Mouse (Mus musculus) cerebellum, adult 8-10 months (tissue): ENCODE results near the gene Syngr1.

Experiments used
- DNase-seq: peaks from one replicate; pipeline ENCODE4 v3.0.0; 2022

The Syngr1 gene

DNA sequence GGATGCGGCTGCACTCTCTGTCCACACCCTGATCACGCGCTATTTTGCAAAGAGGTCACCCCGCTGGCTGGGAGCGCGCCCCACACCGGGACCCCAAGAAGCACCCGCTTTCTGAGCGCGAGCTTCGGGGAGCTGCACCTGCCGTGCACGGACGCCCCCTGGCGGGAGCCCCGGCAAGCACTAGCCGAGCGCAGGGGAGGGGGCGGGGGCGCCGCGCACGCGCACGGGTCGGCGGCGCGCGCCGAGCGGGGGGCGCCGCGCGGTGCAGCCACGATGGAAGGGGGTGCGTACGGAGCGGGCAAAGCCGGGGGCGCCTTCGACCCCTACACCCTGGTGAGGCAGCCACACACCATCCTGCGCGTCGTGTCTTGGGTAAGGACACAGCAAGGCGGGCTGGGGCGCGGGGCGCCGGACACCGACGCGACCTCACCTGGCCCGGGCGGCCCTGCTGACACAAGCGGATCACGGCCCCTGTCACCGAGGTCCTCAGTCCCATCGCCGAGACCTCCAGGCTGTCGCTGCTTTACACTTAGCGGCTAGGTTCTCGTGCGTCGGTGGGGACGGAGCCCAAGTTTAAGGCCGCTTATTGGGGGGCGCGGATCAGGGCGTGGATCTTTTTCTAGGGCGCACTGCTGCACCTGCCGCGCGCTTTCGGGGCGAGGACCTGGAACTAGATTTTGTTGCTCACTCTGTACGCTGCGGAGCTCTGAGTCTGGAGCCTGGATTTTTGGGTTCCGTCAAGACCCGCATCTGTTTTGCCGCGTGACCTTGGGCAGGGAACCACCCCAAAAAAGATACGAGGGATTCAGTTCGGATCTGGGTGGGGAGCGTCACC, at the start of gene Syngr1, which contains the start of gene Rpl3:
TSS of gene Syngr1 (plus strand) at position 214 of the 835 bp plus-strand sequence.
TSS of gene Rpl3 (minus strand) at position 748 of the 835 bp plus-strand sequence.
- DNase-seq: peak; percentile 89

DNA sequence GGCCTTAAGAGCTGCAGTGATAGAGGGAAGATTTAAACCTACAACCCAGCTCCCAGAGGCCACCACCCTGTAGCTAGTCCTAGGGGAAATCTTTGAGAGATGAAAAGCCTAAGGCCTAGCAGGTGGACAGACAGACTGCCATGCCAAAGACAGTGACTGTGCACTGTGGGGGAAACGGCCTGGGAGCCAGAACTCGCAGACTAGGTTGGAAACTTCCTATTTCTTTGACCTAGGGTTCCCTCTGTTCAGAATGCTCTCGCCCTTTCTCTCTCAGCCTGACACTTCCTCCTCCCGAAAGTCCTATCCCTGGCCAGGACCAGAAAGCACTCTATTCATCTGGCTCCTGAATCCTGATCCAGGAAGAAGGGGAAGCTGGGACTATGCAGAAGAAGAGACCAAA, 49.0 kb upstream of the Syngr1 start:
- no peak for DNase-seq

DNA sequence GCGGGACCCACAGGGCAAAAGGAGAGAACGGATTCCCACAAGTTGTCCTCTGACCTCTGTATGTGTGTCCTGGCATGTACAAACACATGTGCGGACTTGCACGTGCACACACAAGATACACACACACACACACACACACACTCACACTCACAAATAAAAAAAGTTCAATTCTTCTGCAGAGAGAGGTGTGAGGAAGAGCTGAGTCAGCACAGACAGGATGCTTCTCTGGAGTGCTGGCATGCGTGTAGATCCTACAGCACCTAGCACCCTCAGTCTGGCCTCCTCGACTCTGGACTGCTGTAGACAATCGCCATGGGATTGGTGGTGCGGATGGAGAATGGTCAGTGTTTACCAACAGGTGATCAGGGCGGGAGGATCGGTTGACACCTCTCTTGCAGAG, 46.9 kb upstream of the Syngr1 start:
- no peak for DNase-seq

DNA sequence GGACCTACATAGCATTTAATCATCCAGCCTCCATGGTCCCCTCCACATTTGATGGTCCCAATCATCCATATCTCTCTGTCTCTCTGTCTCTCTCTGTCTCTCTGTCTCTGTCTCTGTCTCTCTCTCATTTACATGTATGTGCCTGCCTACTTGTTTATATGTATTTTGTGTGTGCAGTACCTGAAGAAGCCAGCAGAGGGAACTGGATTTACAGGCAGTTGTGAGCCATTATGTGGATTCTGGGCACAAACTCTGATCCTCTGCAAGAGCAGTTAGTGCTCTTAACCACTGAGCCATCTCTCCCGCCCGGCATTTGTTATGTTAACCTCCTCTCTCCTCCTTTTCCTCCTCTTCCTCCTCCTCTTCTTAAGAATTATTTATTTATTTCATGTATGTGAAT, 45.4 kb upstream of the Syngr1 start:
- no peak for DNase-seq

DNA sequence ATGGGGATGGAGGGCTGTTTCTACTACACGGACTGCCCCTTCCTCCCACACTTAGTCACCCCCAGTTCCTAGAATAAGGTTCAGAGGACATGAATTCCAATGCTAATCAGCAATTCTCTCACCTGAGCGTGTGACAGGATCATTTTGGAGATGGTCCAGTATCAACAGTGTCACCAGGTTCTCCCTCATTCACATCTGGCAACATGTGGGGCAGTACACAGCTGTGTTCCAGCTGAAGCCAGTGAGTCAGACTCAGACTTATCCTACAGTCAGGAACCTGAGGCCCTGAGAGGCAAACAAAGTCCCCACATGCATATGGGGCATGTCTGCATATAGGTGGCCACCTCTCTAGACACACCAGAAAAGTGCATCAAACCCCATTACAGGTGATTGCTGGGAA, 43.9 kb upstream of the Syngr1 start:
- DNase-seq: no peak

DNA sequence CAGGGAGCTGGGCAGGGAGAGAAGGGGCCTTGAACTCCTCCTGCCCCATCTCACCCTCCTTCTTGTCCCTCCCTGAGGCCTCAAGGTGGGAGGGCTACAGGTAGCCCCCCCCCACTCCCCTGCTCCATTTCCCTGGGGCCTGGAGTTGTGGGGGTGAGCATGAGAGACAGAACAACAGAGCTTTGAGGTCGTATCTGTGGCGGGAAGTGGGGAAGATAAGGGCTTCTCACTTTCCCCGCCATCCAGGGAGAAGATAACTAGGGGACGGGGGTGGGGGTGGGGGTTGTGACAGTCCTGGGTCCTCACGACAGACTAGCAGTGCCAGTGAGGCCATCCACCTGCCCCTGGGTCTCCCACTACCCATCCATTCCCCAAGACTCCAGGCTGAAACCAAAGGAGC, 43.2 kb upstream of the Syngr1 start:
- no peak for DNase-seq

DNA sequence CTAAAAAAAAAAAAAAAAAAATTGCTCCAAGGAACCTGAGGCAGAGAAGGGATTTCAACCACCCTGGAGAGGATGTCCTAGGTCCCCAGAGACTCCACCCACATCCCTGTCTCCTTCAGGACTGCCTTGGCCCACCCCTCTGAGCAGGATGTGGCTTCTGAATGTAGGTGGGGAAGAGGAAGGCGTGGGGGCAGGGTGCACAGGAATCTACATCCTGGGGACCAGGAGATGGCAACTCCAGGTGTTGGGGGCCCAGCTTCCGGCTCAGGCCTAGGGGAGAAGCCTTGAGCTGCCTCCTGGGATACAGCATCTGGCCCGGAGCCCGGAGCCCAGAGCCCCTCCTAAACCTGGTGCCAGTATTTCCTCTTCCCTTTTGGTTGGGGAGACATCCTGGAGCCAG, 41.0 kb upstream of the Syngr1 start:
- no peak for DNase-seq

DNA sequence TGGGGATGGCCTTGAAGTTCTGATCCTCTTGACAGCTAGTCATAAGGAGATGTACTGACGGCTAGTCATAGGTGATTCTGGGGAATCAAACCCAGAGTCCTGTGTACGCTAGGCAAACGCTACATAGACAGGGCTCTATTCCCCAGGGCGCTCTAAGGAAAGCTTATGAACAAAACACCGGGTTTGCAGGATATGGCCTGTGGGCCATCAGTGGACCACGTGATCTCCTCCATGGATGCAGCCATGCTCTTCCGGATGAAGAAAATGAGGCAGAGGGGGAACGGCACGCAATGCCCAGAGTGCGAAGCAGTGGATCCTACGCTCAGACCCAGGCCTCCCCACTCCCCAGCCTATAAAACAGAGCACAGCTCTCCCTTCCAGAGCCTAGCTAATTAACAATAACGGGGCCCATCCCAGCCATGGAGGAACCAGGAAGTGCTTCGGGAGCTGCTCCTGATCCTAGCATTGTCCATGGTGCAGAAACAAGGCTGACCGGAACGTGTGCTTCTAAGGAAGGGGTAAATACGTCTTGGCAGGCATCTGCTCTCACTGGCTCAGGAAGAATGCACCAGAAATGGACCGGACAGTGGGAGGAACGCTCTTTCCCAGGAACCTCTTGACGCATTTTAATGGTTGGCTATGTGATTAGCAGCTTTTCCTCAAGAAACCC, 39.9 kb upstream of the Syngr1 start:
- DNase-seq: no peak

DNA sequence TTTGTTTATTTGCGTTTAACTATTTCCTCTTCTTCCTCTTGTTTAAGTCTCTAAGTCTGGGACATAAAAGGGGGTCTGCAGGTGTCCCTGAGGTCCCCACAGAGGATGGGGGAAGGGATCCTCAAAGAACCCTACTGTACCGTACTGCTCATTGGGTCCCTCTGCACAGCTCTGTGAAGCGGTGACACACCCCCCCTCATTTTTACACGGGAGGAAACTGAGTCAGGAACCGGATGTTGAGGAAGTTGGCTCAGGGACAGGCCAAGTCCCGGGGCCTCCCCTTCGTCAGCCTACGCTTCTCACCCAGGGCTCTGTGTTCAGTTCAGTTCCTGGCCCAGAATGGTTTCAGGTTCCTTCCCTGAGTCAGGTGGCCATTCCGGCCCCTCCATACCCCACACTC, 39.4 kb upstream of the Syngr1 start:
- DNase-seq: no peak

DNA sequence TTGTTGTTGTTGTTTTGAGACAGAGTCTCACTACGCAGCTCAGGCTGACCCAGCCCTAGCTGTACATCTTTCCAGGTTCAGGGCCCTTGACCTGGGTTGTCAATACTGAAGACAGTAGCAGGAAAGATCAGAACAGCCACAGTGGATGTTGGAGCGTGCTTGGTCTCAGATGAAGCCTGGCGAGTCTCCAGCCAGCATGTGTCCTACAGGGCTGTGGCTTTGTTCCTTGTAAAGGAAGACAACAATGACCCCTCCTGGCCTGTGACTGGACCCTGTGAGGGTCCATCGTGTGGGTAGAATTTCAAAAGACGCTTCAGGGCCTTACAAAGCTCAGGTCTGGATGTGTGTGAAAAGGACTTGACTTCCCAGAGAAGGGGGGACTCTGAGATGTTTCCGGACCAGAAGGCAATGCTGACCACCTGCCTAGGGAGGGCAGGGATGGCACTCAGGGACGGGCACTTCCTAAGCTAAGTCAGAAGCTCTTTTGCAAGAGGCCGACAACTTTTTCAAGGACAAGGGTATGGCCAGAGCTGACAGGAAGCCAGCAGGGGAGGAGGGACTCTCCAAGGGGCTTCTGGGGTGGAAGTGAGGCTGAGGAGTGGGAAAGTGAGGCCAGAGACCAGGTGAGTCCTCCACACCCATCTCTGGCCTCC, 37.6 kb upstream of the Syngr1 start:
- DNase-seq: no peak

DNA sequence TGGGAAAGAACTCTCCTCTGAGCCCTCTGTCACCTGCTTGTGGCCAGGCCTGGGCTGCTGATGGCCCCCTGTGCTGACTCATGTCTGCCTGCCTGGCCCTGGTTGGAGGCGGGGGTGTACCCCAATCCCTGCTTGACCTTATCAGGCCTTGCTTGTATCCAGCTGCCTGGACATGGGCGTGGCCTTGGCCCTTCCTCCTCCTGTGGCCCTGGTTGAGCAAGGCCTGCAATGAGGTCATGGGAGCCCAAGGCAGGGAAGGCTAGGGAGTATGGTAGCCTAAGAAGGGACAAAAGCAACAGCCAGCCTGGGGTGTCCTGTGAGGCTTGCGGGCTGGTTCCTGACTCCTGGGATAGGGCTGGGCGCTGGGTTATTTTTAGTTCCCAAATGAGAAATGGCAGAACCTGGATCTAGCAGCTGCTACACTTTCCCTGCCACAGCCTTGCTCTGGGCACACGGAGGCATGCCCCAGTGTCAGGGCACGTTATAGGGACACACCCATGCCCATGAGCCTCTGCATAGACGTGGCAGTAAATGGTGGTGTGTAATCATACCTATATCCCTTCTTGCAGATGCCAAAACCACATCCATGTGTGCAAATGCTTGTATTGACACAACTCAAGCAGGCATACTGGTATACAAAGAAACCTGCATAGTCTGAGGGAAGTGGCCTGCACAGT, 37.0 kb upstream of the Syngr1 start:
- DNase-seq: no peak

DNA sequence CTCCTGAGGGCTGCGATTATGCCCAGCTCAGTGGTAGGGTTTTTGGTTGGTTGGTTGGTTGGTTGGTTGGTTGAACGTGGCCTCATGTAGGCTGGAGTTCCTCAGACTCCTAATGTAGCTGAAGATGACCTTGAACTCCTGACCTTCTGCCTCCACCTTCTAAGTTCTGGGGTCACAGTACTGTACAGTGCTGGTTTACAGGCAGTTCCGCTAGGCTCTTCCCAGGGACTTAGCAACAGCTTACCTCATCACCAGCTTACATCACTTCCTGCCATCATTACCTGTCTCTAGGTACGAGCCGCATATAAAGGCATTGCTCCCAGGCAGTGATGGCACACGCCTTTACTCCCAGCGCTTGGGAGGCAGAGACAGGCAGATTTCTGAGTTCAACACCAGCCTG, 33.0 kb upstream of the Syngr1 start:
- no peak for DNase-seq

DNA sequence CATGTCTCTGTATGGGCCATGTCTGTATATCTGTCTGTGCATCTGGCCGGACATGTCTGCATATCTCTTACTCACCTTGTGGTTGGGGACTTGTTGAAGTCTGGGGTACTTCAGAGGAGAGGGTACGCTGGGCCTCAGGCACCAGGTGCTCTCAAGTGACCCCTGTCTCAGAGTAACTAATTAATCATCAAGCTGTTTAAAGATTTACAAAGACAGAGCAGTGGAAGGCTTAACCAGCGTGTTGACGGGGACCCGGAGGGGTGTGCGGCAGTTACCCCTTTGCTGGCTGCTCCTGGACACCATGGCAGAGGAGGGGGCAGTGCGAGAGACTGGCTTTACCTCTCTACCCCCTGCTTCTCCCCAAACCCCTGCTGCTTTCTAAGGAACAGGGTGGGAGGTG, 31.5 kb upstream of the Syngr1 start:
- DNase-seq: no peak

DNA sequence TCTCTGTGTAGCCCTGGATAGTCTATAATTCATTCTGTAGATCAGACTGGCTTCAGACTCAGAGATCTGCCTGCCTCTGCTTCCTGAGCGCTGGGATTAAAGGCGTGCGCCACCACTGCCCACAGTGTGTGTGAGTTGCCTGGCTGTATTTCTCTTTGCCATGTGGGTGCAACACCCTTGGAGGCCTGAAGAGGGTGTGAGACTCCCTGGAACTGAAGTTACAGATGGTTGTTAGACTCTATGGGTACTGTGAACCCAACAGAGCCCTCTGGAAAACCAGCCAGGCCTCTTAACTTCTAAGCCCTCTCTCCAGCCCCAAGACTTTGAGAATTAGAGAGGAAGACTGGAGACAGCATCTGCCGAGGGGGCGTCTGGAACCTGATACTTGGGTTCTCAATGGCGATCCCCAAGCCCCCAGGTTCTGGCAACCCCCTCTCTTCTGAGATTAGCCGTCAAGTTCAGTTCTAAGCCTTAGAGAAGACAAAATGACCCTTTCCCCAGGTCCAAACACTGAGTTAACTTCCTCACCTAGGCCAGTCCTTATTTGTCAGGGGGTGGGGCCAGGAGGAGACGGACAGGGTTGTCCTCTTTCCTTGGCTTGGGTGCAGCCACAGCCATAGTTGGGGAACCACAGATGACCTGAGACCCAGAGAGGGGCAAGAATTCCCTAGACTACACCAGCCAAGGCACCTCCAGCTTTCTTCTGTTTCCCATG, 30.6 kb upstream of the Syngr1 start:
- DNase-seq: no peak

DNA sequence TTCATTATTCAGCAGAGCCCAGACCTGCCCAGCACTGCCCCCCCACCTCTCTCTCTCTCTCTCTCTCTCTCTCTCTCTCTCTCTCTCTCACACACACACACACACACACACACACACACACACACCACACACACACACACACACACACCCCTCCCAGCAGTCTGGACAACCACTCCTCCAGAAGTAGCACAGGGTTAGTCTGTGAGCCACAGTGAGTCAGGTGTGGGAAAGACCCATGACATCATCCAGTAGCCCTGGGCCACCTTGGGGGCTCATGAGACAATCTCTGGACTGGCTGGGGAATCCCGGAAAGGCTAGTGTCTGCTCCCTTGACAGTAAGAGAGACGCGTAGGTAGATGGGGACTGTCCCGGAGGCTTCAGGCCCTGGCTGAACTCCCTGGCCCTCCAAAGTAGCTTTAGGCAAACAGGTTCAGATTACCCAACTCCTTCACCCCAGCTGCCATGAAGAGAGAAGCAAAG, 30.0 kb upstream of the Syngr1 start:
- DNase-seq: no peak

DNA sequence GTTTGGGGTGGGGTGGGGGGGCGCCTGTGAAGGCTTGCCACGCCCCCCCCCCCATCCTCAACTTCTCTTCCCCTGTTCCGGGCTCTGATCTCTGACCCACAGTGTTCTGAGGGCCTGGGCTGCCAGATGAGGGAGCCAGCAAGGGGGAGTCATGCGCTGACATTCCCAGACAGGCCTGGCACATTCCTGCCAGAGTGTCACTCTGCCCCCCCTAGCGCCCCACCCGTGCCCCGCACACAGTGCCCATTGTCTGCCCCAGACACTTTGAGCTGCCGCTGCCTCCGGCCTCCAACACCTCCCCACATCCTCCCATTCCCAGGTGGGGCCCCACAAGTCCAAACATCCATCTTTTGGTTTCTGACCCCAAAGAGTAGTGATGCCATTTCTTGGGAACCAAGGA, 28.8 kb upstream of the Syngr1 start:
- no peak for DNase-seq

DNA sequence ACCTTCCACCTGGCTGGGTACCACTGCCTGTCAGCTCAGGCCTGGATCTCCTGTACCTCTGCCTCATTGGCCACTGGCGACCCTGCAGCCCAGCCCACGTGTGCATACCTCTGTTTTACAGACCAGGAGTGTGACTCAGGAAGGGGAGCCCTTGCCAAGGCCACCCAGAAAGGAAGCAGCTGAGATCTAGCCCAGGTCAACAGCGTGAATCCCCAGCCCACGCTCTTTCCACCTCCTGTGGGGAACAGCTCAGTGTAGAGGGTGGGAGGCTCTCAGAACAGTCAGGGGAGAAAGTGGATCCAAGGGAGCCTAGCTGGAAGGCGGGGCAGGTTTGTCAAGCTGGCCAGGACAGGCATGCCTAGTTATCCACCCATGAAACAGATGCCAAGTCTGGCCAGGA, 28.3 kb upstream of the Syngr1 start:
- no peak for DNase-seq

DNA sequence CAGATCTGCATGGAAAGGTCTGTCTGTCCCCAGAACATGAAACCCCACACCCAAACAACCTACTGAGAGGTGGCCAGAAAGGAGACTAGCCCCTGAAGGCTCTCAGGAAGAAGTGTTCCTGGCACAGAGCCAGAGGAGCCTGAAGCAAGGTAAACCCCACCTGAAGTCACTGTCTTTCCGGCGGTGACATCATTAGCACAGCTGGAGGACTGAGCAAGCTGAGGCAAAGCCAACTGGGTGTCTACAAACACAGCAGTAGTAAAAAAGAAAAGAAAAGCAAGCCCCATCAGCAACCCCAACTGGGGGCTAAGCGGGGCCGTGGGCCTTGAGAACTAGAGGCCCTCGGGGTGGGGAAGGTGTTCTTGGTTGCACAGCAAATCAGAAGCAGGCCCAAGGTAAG, 26.2 kb upstream of the Syngr1 start:
- DNase-seq: no peak

DNA sequence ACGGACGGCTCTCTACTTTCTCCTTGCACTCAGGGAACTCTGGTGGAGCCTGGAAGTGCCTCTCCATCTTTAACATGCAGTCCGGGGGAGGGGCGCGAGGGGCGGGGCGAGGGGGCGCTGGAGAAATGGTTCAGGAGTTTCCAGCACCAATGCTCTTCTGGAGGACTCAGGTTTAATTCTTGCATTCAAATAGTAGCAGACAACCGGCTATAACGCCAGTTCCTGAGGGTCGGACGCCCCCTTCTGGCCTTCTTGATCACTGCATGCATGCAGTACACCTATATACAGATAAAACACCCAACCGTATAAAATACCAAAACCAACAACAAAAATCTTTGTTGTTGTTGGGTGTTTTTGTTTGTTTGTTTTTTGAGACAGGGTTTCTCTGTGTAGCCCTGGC, 25.7 kb upstream of the Syngr1 start:
- no peak for DNase-seq

DNA sequence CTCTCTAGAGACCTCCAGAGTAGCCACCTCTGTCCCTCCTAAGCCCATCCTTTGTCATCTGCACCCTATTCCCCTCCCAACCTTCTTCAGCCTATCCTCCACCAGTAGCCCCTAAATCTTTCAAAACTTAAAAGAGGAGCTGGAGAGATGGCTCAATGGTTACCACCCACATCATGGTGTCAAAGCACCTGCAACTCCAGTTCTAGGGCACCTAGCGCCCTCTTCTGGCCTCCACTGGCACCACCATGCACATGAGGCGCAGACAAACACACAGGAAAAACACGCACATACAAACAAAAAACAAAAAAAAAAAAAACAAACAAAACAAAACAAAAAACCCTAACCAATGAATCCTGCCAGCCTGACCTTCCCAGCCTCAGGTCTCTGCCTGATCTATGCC, 24.6 kb upstream of the Syngr1 start:
- no peak for DNase-seq

DNA sequence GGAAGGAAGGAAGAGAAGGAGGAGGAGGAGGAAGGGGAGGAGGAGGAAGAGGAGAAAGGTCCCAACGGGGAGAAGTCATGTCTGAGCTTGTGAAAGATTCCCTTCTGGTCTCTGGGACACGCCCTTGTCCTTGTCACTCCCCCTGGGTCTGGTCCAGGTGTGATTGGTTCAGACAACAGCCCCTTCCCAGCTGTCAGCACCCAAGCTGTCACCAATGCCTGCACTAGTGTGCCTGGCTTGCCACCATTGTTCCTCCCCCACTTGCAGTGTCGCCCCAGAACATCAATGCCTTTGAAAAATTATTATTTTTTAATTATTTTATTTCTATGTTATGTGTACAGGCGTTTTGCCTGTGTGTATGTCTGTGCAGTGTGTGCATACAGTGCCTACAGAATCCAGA, 22.0 kb upstream of the Syngr1 start:
- no peak for DNase-seq

DNA sequence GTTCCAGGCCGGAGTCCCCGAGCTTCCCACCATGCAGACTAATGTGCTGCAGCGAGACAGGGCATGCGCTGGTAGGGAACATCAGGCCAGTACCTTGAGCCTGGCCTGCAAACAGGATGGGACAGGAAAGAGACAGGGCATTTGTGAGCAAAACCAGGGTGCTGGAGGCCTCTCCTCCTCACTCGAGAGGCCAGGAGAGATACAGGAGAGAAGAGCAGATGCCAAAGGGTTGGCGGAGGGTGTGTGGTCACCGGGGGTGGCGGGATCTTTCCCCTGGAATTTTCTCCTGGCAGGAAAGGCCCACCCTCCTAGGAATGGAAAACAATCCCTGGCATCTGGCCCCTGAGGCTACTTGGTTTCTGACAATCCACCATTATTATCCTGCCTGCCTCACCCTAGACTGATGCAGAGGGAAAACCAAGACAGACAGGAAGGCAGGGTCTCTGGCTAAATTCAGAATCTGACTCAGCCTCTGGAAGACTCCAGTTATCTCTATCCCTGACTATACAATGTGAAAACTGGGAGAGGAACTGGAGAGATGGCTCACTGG, 21.0 kb upstream of the Syngr1 start:
- DNase-seq: no peak
